Mouse (Mus musculus): ENCODE measurements at regions not wholly inside any gene's neighbourhood (a gene's known extent, or its start where the extent isn't known, plus 50 kb on each side); places are given as distances from the start of the nearest gene placed in this dataset.

GRCm38 (mm10) chr1:41186991-41187390 lies 381.6 kb downstream of the Tmem182 start:
- TF ChIP-seq USF1 (IDR thresholded peaks at IDR 0.05; ENCODE audit: low read depth, low read length), result no peak
- no peak for TF ChIP-seq CTCF (IDR thresholded peaks at IDR 0.05 in 2 of 3, conservative IDR thresholded peaks at IDR 0.05 in 1 of 3; ENCODE audit: control insufficient read depth in 1 of 3, insufficient read depth in 1 of 3, low read depth in 2 of 3, low read length in 3 of 3, poor library complexity in 1 of 3, severe bottlenecking in 1 of 3)
